Mouse (Mus musculus): ENCODE results near the gene Top3a.

Gene Top3a

DNA sequence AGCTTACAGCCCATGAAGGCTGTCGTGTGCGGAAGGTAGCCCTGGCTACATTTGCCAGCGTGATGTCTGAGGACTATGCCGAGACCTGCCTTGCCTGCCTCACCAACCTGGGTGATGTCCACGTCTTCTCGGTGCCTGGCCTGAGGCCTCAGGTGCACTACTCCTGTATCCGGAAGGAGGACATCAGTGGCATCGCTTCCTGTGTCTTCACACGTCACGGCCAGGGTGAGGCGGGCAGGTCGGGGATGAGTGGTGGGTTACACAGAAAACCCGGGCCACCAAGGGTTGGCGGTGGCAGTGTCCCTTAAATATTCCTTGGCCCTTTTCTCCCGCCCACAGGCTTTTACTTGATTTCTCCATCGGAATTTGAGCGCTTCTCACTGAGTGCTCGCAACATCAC lies 65.1 kb downstream of the Top3a start:
- DNase-seq (ENCODE audit: low read depth, low spot score): no peak

- no peak for DNase-seq (ENCODE audit: low read depth, low spot score)
Observed at GRCm38 (mm10) chr11:60711218-60711617, 65.9 kb downstream of the Top3a start.

- DNase-seq (ENCODE audit: low read depth, low spot score): no peak
Observed at GRCm38 (mm10) chr11:60709481-60710465, 67.4 kb downstream of the Top3a start.

DNA sequence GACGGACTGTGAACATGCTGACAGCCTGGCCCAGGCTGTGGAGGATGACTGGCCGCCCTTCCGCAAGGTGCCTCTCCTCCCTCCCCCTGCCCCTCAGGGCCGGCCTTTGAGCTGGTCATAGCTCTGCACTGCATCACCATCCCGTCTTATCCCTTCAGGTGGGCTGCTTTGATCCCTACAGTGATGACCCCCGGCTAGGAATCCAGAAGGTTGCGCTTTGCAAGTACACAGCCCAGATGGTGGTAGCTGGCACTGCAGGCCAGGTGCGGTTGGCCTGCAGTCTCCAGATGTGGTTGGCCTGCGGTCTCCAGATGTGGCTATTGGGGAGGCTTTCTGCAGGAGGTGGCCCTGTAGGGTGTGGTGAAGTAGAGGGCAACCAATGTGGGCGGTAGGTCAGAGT lies 68.5 kb downstream of the Top3a start:
- no peak for DNase-seq (ENCODE audit: low read depth, low spot score)

GRCm38 (mm10) chr11:60707672-60708071 lies 69.5 kb downstream of the Top3a start:
- peak; percentile 93 for DNase-seq (ENCODE audit: low read depth, low spot score)

DNA sequence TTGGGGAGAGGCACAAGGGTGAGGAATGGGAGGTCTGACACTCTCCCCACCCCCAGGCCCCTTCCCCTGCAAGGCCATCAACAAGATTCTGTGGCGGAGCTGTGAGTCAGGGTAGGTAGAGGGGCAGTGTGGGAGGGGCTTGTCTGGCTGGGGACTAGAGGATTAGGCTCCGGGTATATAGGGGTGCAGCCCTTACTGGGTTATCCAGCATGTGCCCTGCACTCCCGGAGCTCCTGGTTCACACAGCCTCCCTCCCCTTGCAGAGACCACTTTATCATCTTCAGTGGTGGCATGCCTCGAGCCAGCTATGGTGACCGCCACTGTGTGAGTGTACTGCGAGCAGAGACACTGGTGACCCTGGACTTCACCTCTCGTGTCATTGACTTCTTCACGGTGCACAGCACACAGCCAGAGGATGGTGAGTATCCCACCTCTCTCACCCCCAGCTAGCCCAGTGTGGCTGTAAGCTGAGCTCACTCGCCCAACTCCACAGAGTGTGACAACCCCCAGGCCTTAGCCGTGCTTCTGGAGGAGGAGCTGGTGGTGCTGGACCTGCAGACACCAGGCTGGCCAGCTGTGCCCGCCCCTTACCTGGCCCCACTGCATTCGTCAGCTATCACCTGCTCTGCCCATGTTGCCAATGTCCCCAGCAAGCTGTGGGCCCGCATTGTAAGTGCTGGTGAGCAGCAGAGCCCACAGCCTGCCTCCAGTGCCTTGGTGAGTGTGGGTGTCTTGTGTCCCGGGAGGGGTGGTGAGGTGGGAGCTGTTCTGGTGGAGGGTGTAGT lies 70.3 kb downstream of the Top3a start:
- DNase-seq (ENCODE audit: low read depth, low spot score): no peak

GRCm38 (mm10) chr11:60706076-60706475 lies 71.1 kb downstream of the Top3a start:
- DNase-seq (ENCODE audit: low read depth, low spot score): no peak

DNA sequence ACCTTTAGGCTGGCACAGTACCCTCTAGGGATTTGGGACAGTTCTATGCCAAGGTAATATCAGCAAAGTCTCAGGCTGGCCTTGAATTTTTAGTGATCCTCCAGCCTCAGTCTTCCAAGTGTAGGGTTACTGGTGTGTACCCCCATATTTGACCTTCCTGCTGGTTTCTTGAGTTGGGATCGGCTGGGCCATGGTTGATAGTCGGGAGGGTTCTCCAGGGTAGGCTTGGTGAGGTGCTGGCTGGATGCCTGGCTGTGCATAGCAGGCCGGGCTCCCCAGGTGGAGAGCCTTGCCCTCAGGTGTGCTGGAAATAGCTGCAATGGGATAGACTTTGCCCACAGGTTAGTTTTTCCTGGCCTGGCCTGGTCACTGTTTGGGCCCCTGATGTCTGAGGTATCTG lies 71.9 kb downstream of the Top3a start:
- DNase-seq (ENCODE audit: low read depth, low spot score): no peak

- DNase-seq (ENCODE audit: low read depth, low spot score): no peak
Observed at GRCm38 (mm10) chr11:60704023-60704880, 72.9 kb downstream of the Top3a start.

DNA sequence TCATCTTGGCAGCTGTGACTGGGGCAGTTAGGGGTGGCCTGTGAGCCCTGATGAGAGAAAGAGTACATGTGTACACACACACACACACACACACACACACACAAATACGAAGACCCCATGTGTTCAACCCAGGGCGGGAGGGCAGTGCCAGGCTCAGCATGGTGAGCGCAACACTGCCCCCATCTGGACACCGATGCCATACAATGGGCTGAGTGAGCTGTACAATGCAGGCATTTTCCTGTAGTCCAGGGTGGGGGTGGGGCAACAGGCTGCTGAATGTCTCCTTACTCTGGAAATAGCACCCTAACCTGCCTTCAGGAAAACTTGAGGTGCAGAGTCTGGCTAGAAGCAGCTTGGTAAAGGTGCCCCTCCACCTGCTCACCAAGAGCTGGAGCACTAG lies 74.0 kb downstream of the Top3a start:
- peak; percentile 7 for DNase-seq (ENCODE audit: low read depth, low spot score)

DNA sequence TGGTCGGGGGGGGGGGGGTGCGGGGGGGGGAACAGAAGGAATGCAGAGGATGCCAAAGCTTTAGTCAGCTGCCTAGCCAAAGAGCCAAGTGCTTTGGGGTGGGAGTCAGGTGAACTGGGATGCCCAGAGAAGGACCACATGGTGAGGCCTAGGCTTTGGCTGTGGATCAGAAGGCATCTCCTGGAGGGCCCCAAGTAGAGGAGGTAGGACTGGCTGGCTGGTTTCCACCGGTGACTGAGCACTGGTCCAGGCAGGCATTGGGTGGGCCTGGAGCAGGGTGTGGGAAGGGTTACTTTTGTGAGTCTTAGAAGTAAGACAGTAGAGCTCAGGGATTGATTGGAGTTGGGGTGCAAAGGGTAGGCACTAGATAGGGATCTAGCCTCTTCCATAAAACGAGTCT lies 75.6 kb downstream of the Top3a start:
- peak; percentile 1 for DNase-seq (ENCODE audit: low read depth, low spot score)

DNA sequence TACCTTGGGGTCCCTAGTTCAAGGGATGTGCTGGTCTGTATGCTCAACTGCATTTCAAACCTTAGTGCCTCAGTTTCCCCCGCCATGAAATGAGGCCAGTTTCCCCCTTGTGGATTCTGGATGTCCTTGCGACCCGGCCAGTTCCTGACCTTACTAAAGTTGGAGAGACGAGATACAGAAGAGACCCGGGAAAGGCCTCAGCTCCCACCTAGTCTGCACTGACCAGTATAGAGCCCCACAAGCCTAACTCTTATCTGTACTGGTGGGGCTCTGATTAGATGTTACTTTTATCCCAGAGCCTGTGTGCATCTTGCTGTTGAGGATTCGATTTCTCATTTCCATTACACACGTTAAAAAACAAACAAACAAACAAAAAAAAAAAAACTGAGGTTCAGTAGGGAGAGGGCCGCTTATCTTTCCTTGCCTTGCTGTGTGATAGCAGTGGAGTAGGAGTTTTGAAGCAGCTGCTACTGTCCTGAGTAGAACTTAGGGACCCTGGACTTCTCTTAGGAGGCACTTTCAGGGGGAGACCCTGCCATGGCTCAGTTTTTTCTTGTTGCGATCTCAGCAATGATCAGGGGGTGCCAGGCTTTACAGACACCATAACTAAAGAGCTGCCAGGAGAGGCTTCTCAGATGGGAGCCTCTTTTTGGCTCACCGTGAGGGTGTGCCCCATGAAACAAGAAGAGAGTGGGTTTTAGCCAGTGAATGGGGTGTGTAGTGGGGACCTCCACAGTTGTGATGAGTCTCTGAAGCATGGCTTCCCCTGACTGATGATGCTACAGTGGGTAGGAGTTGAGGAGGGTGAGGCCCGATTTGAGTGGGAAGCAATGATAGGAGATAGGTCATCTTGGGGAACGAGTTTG lies 76.6 kb downstream of the Top3a start:
- DNase-seq (ENCODE audit: low read depth, low spot score): peak; percentile 5

DNA sequence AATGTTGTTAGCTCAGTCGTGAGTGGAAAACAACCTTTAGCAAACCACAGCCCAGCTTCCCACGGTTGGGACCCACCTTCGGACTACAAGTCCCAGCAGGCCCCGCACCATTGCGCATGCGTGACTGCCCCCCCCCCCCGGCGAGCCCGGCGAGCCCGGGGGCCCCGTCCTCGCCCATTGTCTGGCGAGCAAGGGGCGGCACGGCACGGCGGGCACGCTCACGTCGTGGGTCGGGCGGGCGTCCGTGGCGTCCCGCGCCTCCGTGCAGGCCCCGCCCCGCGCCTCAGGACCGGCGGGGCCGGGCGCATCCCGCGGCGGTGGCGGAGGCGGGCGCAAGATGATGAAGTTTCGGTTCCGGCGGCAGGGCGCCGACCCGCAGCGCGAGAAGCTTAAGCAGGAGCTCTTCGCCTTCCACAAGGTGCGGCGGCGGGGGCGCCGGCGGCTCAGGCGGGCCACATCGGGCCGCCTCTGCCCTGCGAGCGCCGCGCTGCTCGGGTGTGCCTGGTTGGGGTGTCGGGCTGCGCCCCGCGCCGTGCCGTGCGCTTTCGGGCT lies 77.6 kb downstream of the Top3a start, which contains the start of gene Llgl1:
Gene Llgl1 (plus strand): TSS at position 200 of the 552 bp plus-strand sequence.
- DNase-seq (ENCODE audit: low read depth, low spot score): peak; percentile 89

GRCm38 (mm10) chr11:60698806-60699523 lies 78.2 kb downstream of the Top3a start:
- peak; percentile 61 for DNase-seq (ENCODE audit: low read depth, low spot score)

DNA sequence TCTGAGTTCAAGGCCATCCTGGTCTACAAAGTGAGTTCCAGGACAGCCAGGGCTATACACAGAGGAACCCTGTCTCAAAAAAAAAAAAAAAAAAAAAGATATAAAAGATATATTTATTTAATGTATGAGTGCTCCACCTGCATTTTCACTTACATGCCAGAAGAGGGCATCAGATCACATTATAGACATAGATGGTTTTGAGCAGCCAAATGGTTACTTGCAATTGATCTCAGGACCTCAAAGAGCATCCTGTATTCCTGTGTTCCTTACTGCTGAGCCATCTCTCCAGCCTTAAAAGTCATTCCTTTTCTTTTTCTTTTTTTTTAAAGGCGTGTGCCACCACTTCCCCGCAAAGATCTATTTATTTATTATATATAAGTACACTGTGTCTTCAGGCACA lies 79.6 kb downstream of the Top3a start:
- DNase-seq (ENCODE audit: low read depth, low spot score): peak; percentile 31

GRCm38 (mm10) chr11:60696165-60696564 lies 81.0 kb downstream of the Top3a start:
- DNase-seq (ENCODE audit: low read depth, low spot score): no peak
